Mouse (Mus musculus): Measurements from ENCODE around the gene Pdcd1lg2. TPM values are rescaled to one million over a fixed set of nuclear protein-coding genes. Genes with fewer than 3 reads are reported as not detected.

Gene Pdcd1lg2
- polyA plus RNA-seq, 1 experiment from 2014 or later = not detected

GRCm38 (mm10) chr19:29486545-29487206, 76.0 kb downstream of the Pdcd1lg2 start:
- H3K36me3 ChIP-seq (ENCODE audit: control insufficient read depth, insufficient read depth, low read length) = no peaks in the 10 kb centered on the region
- H3K9me3 ChIP-seq (ENCODE audit: control insufficient read depth, low read length) = no peaks in the 10 kb centered on the region
- H3K4me2 ChIP-seq (ENCODE audit: low read depth, severe bottlenecking) = no peak overlapping the region
- ATAC-seq (ENCODE audit: insufficient number of reproducible peaks, low FRiP score, low TSS enrichment, low read depth) = no peak
- no peak overlapping the region for H3K9ac ChIP-seq (ENCODE audit: low read length)
- no peaks in the 10 kb centered on the region for H3K4me1 ChIP-seq (ENCODE audit: control insufficient read depth, insufficient read depth, low read length)
- H3K27me3 ChIP-seq (ENCODE audit: control insufficient read depth, insufficient read depth, low read length) = no peaks in the 10 kb centered on the region
- no peak overlapping the region for H3K4me3 ChIP-seq (ENCODE audit: low read depth, low read length)
- no peak for DNase-seq (ENCODE audit: low spot score)
- 87% methylated on average over 7 of the region's 7 CpGs for WGBS
- no peak overlapping the region for H3K27ac ChIP-seq (replicated peaks; ENCODE audit: low read depth, low read length)

- H3K36me3 ChIP-seq (ENCODE audit: control insufficient read depth, insufficient read depth, low read length) = no peaks in the 10 kb centered on the region
- no peaks in the 10 kb centered on the region for H3K27me3 ChIP-seq (ENCODE audit: control insufficient read depth, insufficient read depth, low read length)
- no peak for DNase-seq (ENCODE audit: low spot score)
- H3K27ac ChIP-seq (replicated peaks; ENCODE audit: low read depth, low read length) = no peak overlapping the region
- 92% methylated on average over 14 of the region's 14 CpGs for WGBS
- no peak overlapping the region for H3K4me2 ChIP-seq (ENCODE audit: low read depth, severe bottlenecking)
- no peaks in the 10 kb centered on the region for H3K9me3 ChIP-seq (ENCODE audit: control insufficient read depth, low read length)
- no peak overlapping the region for H3K9ac ChIP-seq (ENCODE audit: low read length)
- ATAC-seq (ENCODE audit: insufficient number of reproducible peaks, low FRiP score, low TSS enrichment, low read depth) = no peak
- H3K4me3 ChIP-seq (ENCODE audit: low read depth, low read length) = no peak overlapping the region
- no peaks in the 10 kb centered on the region for H3K4me1 ChIP-seq (ENCODE audit: control insufficient read depth, insufficient read depth, low read length)
Observed at GRCm38 (mm10) chr19:29487326-29488072, 76.8 kb downstream of the Pdcd1lg2 start.

- Histone ChIP-seq H3K4me1 (ENCODE audit: control insufficient read depth, insufficient read depth, low read length) (no peaks in the 10 kb centered on the region), H3K9me3 (ENCODE audit: control insufficient read depth, low read length) (no peaks in the 10 kb centered on the region), H3K36me3 (ENCODE audit: control insufficient read depth, insufficient read depth, low read length) (no peaks in the 10 kb centered on the region), H3K27me3 (ENCODE audit: control insufficient read depth, insufficient read depth, low read length) (no peaks in the 10 kb centered on the region), H3K4me3 (ENCODE audit: low read depth, low read length) (no peak overlapping the region), H3K9ac (ENCODE audit: low read length) (no peak overlapping the region), H3K4me2 (ENCODE audit: low read depth, severe bottlenecking) (no peak overlapping the region), H3K27ac (replicated peaks; ENCODE audit: low read depth, low read length) (no peak overlapping the region)
- 51% methylated on average over 6 of the region's 6 CpGs for WGBS
- no peak for DNase-seq (ENCODE audit: low spot score)
- no peak for ATAC-seq (ENCODE audit: insufficient number of reproducible peaks, low FRiP score, low TSS enrichment, low read depth)
Observed at GRCm38 (mm10) chr19:29488073-29488390, 77.3 kb downstream of the Pdcd1lg2 start.

- ATAC-seq (ENCODE audit: insufficient number of reproducible peaks, low FRiP score, low TSS enrichment, low read depth) (no peak), DNase-seq (ENCODE audit: low spot score) (no peak)
- WGBS = 64% methylated on average over 10 of the region's 10 CpGs
Observed at GRCm38 (mm10) chr19:29488420-29488819, 77.7 kb downstream of the Pdcd1lg2 start.

GRCm38 (mm10) chr19:29489785-29490284, 79.1 kb downstream of the Pdcd1lg2 start:
- WGBS = 66% methylated on average over 3 of the region's 3 CpGs
- H3K9ac ChIP-seq (ENCODE audit: low read length) = no peak overlapping the region
- no peak for DNase-seq (ENCODE audit: low spot score)
- ATAC-seq (ENCODE audit: insufficient number of reproducible peaks, low FRiP score, low TSS enrichment, low read depth) = no peak
- H3K9me3 ChIP-seq (ENCODE audit: control insufficient read depth, low read length) = no peaks in the 10 kb centered on the region
- no peak overlapping the region for H3K4me3 ChIP-seq (ENCODE audit: low read depth, low read length)
- no peaks in the 10 kb centered on the region for H3K27me3 ChIP-seq (ENCODE audit: control insufficient read depth, insufficient read depth, low read length)
- H3K4me1 ChIP-seq (ENCODE audit: control insufficient read depth, insufficient read depth, low read length) = no peaks in the 10 kb centered on the region
- no peak overlapping the region for H3K4me2 ChIP-seq (ENCODE audit: low read depth, severe bottlenecking)
- no peak overlapping the region for H3K27ac ChIP-seq (replicated peaks; ENCODE audit: low read depth, low read length)
- H3K36me3 ChIP-seq (ENCODE audit: control insufficient read depth, insufficient read depth, low read length) = no peaks in the 10 kb centered on the region

More at GRCm38 (mm10) chr19:29488420-29488819, 77.7 kb downstream of the Pdcd1lg2 start:
- Histone ChIP-seq H3K9ac (ENCODE audit: low read length) (no peak overlapping the region), H3K4me2 (ENCODE audit: low read depth, severe bottlenecking) (no peak overlapping the region), H3K4me1 (ENCODE audit: control insufficient read depth, insufficient read depth, low read length) (no peaks in the 10 kb centered on the region), H3K9me3 (ENCODE audit: control insufficient read depth, low read length) (no peaks in the 10 kb centered on the region), H3K36me3 (ENCODE audit: control insufficient read depth, insufficient read depth, low read length) (no peaks in the 10 kb centered on the region), H3K4me3 (ENCODE audit: low read depth, low read length) (no peak overlapping the region), H3K27me3 (ENCODE audit: control insufficient read depth, insufficient read depth, low read length) (no peaks in the 10 kb centered on the region), H3K27ac (replicated peaks; ENCODE audit: low read depth, low read length) (no peak overlapping the region)

- no peak overlapping the region for H3K9ac ChIP-seq (ENCODE audit: low read length)
- no peak overlapping the region for H3K4me3 ChIP-seq (ENCODE audit: low read depth, low read length)
- DNase-seq (ENCODE audit: low spot score) = no peak
- no peak overlapping the region for H3K4me2 ChIP-seq (ENCODE audit: low read depth, severe bottlenecking)
- H3K27ac ChIP-seq (replicated peaks; ENCODE audit: low read depth, low read length) = no peak overlapping the region
- no peaks in the 10 kb centered on the region for H3K4me1 ChIP-seq (ENCODE audit: control insufficient read depth, insufficient read depth, low read length)
- H3K27me3 ChIP-seq (ENCODE audit: control insufficient read depth, insufficient read depth, low read length) = no peaks in the 10 kb centered on the region
- no peaks in the 10 kb centered on the region for H3K36me3 ChIP-seq (ENCODE audit: control insufficient read depth, insufficient read depth, low read length)
- no peak for ATAC-seq (ENCODE audit: insufficient number of reproducible peaks, low FRiP score, low TSS enrichment, low read depth)
- no peaks in the 10 kb centered on the region for H3K9me3 ChIP-seq (ENCODE audit: control insufficient read depth, low read length)
- 64% methylated on average over 9 of the region's 9 CpGs for WGBS
Observed at GRCm38 (mm10) chr19:29491467-29491866, 80.7 kb downstream of the Pdcd1lg2 start.

- Histone ChIP-seq H3K36me3 (ENCODE audit: control insufficient read depth, insufficient read depth, low read length) (no peaks in the 10 kb centered on the region), H3K27me3 (ENCODE audit: control insufficient read depth, insufficient read depth, low read length) (no peaks in the 10 kb centered on the region), H3K4me3 (ENCODE audit: low read depth, low read length) (no peak overlapping the region), H3K4me2 (ENCODE audit: low read depth, severe bottlenecking) (no peak overlapping the region), H3K9me3 (ENCODE audit: control insufficient read depth, low read length) (no peaks in the 10 kb centered on the region), H3K9ac (ENCODE audit: low read length) (no peak overlapping the region), H3K27ac (replicated peaks; ENCODE audit: low read depth, low read length) (no peak overlapping the region), H3K4me1 (ENCODE audit: control insufficient read depth, insufficient read depth, low read length) (no peaks in the 10 kb centered on the region)
- 91% methylated on average over 4 of the region's 4 CpGs for WGBS
- DNase-seq (ENCODE audit: low spot score) (no peak), ATAC-seq (ENCODE audit: insufficient number of reproducible peaks, low FRiP score, low TSS enrichment, low read depth) (no peak)
Observed at GRCm38 (mm10) chr19:29494454-29494853, 83.7 kb downstream of the Pdcd1lg2 start.

- Histone ChIP-seq H3K9ac (ENCODE audit: low read length) (no peak overlapping the region), H3K4me2 (ENCODE audit: low read depth, severe bottlenecking) (no peak overlapping the region), H3K4me1 (ENCODE audit: control insufficient read depth, insufficient read depth, low read length) (no peaks in the 10 kb centered on the region), H3K9me3 (ENCODE audit: control insufficient read depth, low read length) (no peaks in the 10 kb centered on the region), H3K27ac (replicated peaks; ENCODE audit: low read depth, low read length) (no peak overlapping the region), H3K4me3 (ENCODE audit: low read depth, low read length) (no peak overlapping the region), H3K27me3 (ENCODE audit: control insufficient read depth, insufficient read depth, low read length) (no peaks in the 10 kb centered on the region), H3K36me3 (ENCODE audit: control insufficient read depth, insufficient read depth, low read length) (no peaks in the 10 kb centered on the region)
- DNase-seq (ENCODE audit: low spot score) = no peak
- ATAC-seq (ENCODE audit: insufficient number of reproducible peaks, low FRiP score, low TSS enrichment, low read depth) = no peak
- 69% methylated on average over 6 of the region's 6 CpGs for WGBS
Observed at GRCm38 (mm10) chr19:29496001-29496597, 85.4 kb downstream of the Pdcd1lg2 start.
